Mouse (Mus musculus) cerebellum, adult 11 months (tissue): ENCODE data around the gene Tmem218.

Experiments
- DNase-seq: peaks from one replicate; pipeline ENCODE4 v3.0.0; 2022

Tmem218 gene

GRCm38 (mm10) chr9:37207929-37208411 lies at the start of gene Tmem218:
Gene Tmem218, plus strand, starts transcription at chr9:37208223.
- peak; percentile 92 for DNase-seq

- no peak for DNase-seq
Measured at GRCm38 (mm10) chr9:37160686-37161085, 47.3 kb upstream of the Tmem218 start.

GRCm38 (mm10) chr9:37166899-37167298 lies 41.1 kb upstream of the Tmem218 start:
- DNase-seq = no peak

- DNase-seq = no peak
Measured at GRCm38 (mm10) chr9:37173376-37173775, 34.6 kb upstream of the Tmem218 start.

- no peak for DNase-seq
Measured at GRCm38 (mm10) chr9:37176002-37176401, 32.0 kb upstream of the Tmem218 start.

GRCm38 (mm10) chr9:37177107-37177506 lies 30.9 kb upstream of the Tmem218 start:
- peak; percentile 20 for DNase-seq

GRCm38 (mm10) chr9:37177551-37177950 lies 30.5 kb upstream of the Tmem218 start:
- DNase-seq = no peak

- no peak for DNase-seq
Measured at GRCm38 (mm10) chr9:37178911-37179310, 29.1 kb upstream of the Tmem218 start.

- no peak for DNase-seq
Measured at GRCm38 (mm10) chr9:37179596-37179995, 28.4 kb upstream of the Tmem218 start.

- DNase-seq = no peak
Measured at GRCm38 (mm10) chr9:37181596-37181995, 26.4 kb upstream of the Tmem218 start.

GRCm38 (mm10) chr9:37183176-37183575 lies 24.8 kb upstream of the Tmem218 start:
- no peak for DNase-seq

GRCm38 (mm10) chr9:37187407-37187806 lies 20.6 kb upstream of the Tmem218 start:
- DNase-seq = no peak

GRCm38 (mm10) chr9:37188024-37188423 lies 20.0 kb upstream of the Tmem218 start:
- DNase-seq = no peak

- no peak for DNase-seq
Measured at GRCm38 (mm10) chr9:37197067-37197466, 11.0 kb upstream of the Tmem218 start.

- DNase-seq = no peak
Measured at GRCm38 (mm10) chr9:37200414-37200813, 7.6 kb upstream of the Tmem218 start.

- no peak for DNase-seq
Measured at GRCm38 (mm10) chr9:37203884-37204283, 4.1 kb upstream of the Tmem218 start.

GRCm38 (mm10) chr9:37213060-37213738 lies 5.2 kb downstream of the Tmem218 start:
- no peak for DNase-seq

GRCm38 (mm10) chr9:37214327-37215060 lies 6.5 kb downstream of the Tmem218 start:
- no peak for DNase-seq

- no peak for DNase-seq
Measured at GRCm38 (mm10) chr9:37220755-37221154, 12.7 kb downstream of the Tmem218 start.

GRCm38 (mm10) chr9:37225581-37225980 lies 17.6 kb downstream of the Tmem218 start:
- DNase-seq = no peak

- peak; percentile 59 for DNase-seq
Measured at GRCm38 (mm10) chr9:37229880-37230325, 21.9 kb downstream of the Tmem218 start.

- no peak for DNase-seq
Measured at GRCm38 (mm10) chr9:37230486-37231195, 22.6 kb downstream of the Tmem218 start.
